Mouse (Mus musculus): ENCODE measurements around the gene Gm20916. TPM values are rescaled to one million over a fixed set of nuclear protein-coding genes. Genes with fewer than 3 reads are reported as not detected.
"Not testable (repeated sequence)": the region's sequence is repeated elsewhere in the genome, so short reads cannot be mapped to it uniquely, and the experiment has no call there.

The Gm20916 gene
- not detected for total RNA-seq (2021)

- DNase-seq (ENCODE audit: low spot score in 2 of 2); intact Hi-C loops (cut with DNase I): not testable (repeated sequence)
Observed at GRCm38 (mm10) chrY:79319265-79319664, at the start of gene Gm20916. Gene Gm20916 (plus strand): TSS chrY:79319565.

Other genes with a start within 250 kb of the Gm20916 start
- not detected for gene Gm20917, start 168.4 kb upstream of the Gm20916 start, total RNA-seq (2021)